Mouse (Mus musculus): ENCODE results near the gene Gm10061. TPM values are rescaled to one million over a fixed set of nuclear protein-coding genes. Genes with fewer than 3 reads are reported as not detected.
"Not testable (repeated sequence)": the region's sequence is repeated elsewhere in the genome, so short reads cannot be mapped to it uniquely, and the experiment has no call there.

The Gm10061 gene
- not detected in 2 replicates for polyA plus RNA-seq (2016; fragmentation: Nextera tagmentation; extraction: Ambion mirVana)

DNA sequence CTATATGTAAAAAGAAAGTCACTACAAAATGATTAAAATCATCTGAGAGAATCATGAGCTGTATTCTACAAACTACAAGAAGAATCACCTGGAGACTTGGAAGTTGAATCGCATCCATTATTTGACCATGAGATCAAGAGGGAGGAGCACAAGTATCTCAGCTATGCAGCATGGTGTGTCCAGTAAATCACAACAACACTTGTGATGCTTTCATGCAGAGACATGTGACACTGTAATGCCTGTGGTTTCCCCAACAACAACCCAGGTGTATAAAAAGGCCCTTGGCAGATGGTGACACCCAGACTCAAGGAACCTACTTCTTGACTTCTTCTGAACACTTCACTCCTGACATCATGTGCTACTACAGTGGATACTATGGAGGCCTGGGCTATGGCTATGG, at the start of gene Gm10061:
TSS of gene Gm10061 (plus strand) at position 301 of the 400 bp plus-strand sequence.
- WGBS, result 95% methylated on average over 1 of the region's 1 CpGs
- ATAC-seq (ENCODE audit: insufficient number of reproducible peaks, insufficient read depth, low FRiP score, low TSS enrichment, low read depth), result no peak

DNA sequence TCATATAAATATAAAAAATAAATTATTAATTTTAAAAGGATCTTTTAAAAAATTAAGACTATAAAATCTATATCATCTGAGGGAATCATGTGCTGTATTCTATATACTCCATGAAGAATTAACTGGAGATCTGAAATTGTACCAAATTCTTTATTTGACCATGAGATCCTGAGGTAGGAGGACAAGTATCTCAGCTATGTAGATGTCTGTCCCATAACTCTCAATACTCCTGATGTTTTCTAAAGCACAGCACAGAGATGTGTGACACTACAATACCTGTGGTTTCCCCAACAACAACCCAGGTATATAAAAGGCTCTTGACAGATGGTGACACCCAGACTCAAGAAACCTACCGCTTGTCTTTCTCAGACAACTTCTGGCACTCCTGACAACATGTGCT, 10.3 kb upstream of the Gm10061 start, which contains the start of gene Gm6358:
TSS of gene Gm6358 (plus strand) at position 301 of the 400 bp plus-strand sequence.
- no peak for ATAC-seq (ENCODE audit: insufficient number of reproducible peaks, insufficient read depth, low FRiP score, low TSS enrichment, low read depth)
- Histone ChIP-seq H3K4me1 (replicated peaks) (no peaks in the 10 kb centered on the region), H3K27ac (no peak within 1 kb of the TSS), H3K27me3 (no peaks in the 10 kb centered on the region), H3K36me3 (no peaks in the 10 kb centered on the region), H3K9ac (replicated peaks) (no peak within 1 kb of the TSS), H3K9me3 (no peaks in the 10 kb centered on the region), H3K4me2 (no peak within 1 kb of the TSS), H3K4me3 (replicated peaks) (no peak within 1 kb of the TSS)
- 91% methylated on average over 1 of the region's 1 CpGs for WGBS

More for the DNA sequence above, at the start of gene Gm10061:
- H3K9me3 ChIP-seq, result no peaks in the 10 kb centered on the region
- H3K4me2 ChIP-seq, result no peak within 1 kb of the TSS
- H3K4me1 ChIP-seq (replicated peaks), result no peaks in the 10 kb centered on the region
- no peak within 1 kb of the TSS for H3K9ac ChIP-seq (replicated peaks)
- H3K27ac ChIP-seq, result no peak within 1 kb of the TSS
- H3K27me3 ChIP-seq, result no peaks in the 10 kb centered on the region
- H3K36me3 ChIP-seq, result no peaks in the 10 kb centered on the region
- H3K4me3 ChIP-seq (replicated peaks), result no peak within 1 kb of the TSS

DNA sequence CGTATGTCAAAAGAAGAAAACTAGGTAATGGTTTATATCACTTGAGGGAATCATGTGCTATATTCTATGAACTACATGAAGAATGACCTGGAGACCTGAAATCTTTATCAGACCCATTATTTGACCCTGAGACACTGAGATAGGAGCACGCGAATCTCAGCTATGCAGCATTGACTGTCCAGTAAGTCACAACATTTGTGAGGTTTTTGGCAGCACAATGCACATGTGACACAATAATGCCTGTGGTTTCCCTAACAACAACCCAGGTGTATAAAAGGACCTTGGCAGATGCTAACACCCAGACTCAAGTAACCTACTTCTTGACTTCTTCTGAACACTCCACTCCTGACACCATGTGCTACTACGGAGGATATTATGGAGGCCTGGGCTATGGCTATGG, 6.8 kb downstream of the Gm10061 start, which contains the start of gene Gm9789:
TSS of gene Gm9789 (plus strand) at position 301 of the 400 bp plus-strand sequence.
- ATAC-seq (ENCODE audit: insufficient number of reproducible peaks, insufficient read depth, low FRiP score, low TSS enrichment, low read depth), result no peak
- Histone ChIP-seq H3K4me3 (replicated peaks) (no peak within 1 kb of the TSS), H3K9me3 (no peaks in the 10 kb centered on the region), H3K4me2 (no peak within 1 kb of the TSS), H3K27me3 (no peaks in the 10 kb centered on the region), H3K9ac (replicated peaks) (no peak within 1 kb of the TSS), H3K27ac (no peak within 1 kb of the TSS), H3K36me3 (no peaks in the 10 kb centered on the region), H3K4me1 (replicated peaks) (no peaks in the 10 kb centered on the region)
- WGBS, result 85% methylated on average over 4 of the region's 4 CpGs

DNA sequence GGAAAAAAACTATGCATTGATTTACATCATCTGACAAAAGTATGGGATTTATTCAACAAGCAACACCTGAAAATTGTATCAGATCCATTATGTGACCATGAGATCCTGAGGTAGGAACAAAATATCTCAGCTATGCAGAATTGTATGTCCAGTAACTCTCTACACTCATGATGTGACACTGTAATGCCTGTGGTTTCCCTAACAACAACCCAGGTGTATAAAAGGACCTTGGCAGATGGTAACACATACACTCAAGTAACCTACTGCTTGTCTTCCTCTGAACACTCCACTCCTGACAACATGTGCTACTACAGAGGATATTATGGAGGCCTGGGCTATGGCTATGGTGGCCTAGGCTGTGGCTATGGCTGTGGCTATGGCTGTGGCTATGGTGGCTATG, 18.3 kb downstream of the Gm10061 start, which contains the start of gene Gm7735:
TSS of gene Gm7735 (plus strand) at position 301 of the 400 bp plus-strand sequence.
- not testable (repeated sequence) for ATAC-seq (ENCODE audit: insufficient number of reproducible peaks, insufficient read depth, low FRiP score, low TSS enrichment, low read depth); H3K27me3 ChIP-seq; H3K4me3 ChIP-seq (replicated peaks); H3K9me3 ChIP-seq; H3K36me3 ChIP-seq; H3K4me2 ChIP-seq; H3K4me1 ChIP-seq (replicated peaks); H3K27ac ChIP-seq; H3K9ac ChIP-seq (replicated peaks)

DNA sequence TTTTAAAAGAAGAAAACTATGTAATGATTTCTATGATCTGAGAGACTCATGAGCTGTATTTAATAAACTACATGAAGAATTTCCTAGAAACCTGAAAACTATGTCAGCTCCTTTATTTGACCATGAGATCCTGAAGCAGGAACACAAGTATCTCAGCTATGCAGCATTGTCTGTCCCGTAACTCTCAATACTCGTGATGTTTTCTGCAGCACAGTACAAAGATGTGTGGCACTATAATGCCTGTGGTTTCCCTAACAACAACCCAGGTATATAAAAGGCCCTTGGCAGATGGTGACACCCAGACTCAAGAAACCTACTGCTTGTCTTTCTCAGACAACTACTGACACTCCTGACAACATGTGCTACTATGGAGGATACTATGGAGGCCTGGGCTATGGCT, 23.5 kb downstream of the Gm10061 start, which contains the start of gene 1110057P08Rik:
TSS of gene 1110057P08Rik (plus strand) at position 301 of the 400 bp plus-strand sequence.
- ATAC-seq (ENCODE audit: insufficient number of reproducible peaks, insufficient read depth, low FRiP score, low TSS enrichment, low read depth), result no peak
- no peak within 1 kb of the TSS for H3K27ac ChIP-seq
- no peaks in the 10 kb centered on the region for H3K36me3 ChIP-seq
- H3K4me2 ChIP-seq, result no peak within 1 kb of the TSS
- no peak within 1 kb of the TSS for H3K4me3 ChIP-seq (replicated peaks)
- 72% methylated on average over 2 of the region's 2 CpGs for WGBS
- no peak within 1 kb of the TSS for H3K9ac ChIP-seq (replicated peaks)
- no peaks in the 10 kb centered on the region for H3K9me3 ChIP-seq
- H3K27me3 ChIP-seq, result no peaks in the 10 kb centered on the region
- no peaks in the 10 kb centered on the region for H3K4me1 ChIP-seq (replicated peaks)

DNA sequence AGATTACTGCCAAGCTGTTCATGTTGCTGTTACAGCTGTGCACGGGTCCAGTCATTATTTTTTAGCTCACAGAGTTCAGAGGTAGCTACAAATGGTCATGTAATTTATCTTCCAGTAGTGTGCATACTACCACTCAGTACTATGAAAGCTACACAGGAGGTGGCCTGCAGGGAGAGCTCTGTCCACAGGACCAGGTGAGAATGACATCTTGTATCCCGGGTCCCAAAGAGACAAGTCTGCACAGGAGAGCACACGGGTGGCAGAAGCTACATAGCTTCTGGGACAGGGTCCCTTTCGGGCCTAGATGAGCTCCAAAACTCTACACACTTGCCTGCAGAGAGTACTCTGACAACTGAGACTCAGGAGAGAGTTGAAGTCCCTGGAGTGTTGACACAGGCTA, 37.7 kb downstream of the Gm10061 start:
- Histone ChIP-seq H3K36me3 (no peaks in the 10 kb centered on the region), H3K9ac (replicated peaks) (no peak overlapping the region), H3K4me2 (no peak overlapping the region), H3K27ac (no peak overlapping the region), H3K9me3 (no peaks in the 10 kb centered on the region), H3K27me3 (no peaks in the 10 kb centered on the region), H3K4me3 (replicated peaks) (no peak overlapping the region), H3K4me1 (replicated peaks) (no peaks in the 10 kb centered on the region)
- ATAC-seq (ENCODE audit: insufficient number of reproducible peaks, insufficient read depth, low FRiP score, low TSS enrichment, low read depth), result no peak
- 79% methylated on average over 4 of the region's 4 CpGs for WGBS

Other genes starting within 250 kb of the Gm10061 start
- not detected in 2 replicates for gene Krtap19-9b, start 218.8 kb upstream of the Gm10061 start, polyA plus RNA-seq (2016; fragmentation: Nextera tagmentation; extraction: Ambion mirVana)
- not detected in 2 replicates for gene Krtap16-3, start 188.2 kb upstream of the Gm10061 start, polyA plus RNA-seq (2016; fragmentation: Nextera tagmentation; extraction: Ambion mirVana)
- gene Krtap22-2, start 140.3 kb upstream of the Gm10061 start, polyA plus RNA-seq (2016; fragmentation: Nextera tagmentation; extraction: Ambion mirVana), result not detected in 2 replicates
- gene Gm10229, start 135.8 kb upstream of the Gm10061 start, polyA plus RNA-seq (2016; fragmentation: Nextera tagmentation; extraction: Ambion mirVana), result not detected in 2 replicates
- gene Krtap6-1, start 119.4 kb upstream of the Gm10061 start, polyA plus RNA-seq (2016; fragmentation: Nextera tagmentation; extraction: Ambion mirVana), result not detected in 2 replicates
- gene Gm10228, start 109.6 kb upstream of the Gm10061 start, polyA plus RNA-seq (2016; fragmentation: Nextera tagmentation; extraction: Ambion mirVana), result not detected in 2 replicates
- gene Krtap6-5, start 103.2 kb upstream of the Gm10061 start, polyA plus RNA-seq (2016; fragmentation: Nextera tagmentation; extraction: Ambion mirVana), result not detected in 2 replicates
- gene 1110025L11Rik, start 87.1 kb upstream of the Gm10061 start, polyA plus RNA-seq (2016; fragmentation: Nextera tagmentation; extraction: Ambion mirVana), result not detected in 2 replicates
- gene Krtap6-3, start 67.1 kb upstream of the Gm10061 start, polyA plus RNA-seq (2016; fragmentation: Nextera tagmentation; extraction: Ambion mirVana), result not detected in 2 replicates
- not detected in 2 replicates for gene Gm6358, start 10.2 kb upstream of the Gm10061 start, polyA plus RNA-seq (2016; fragmentation: Nextera tagmentation; extraction: Ambion mirVana)
- not detected in 2 replicates for gene Gm9789, start 6.9 kb downstream of the Gm10061 start, polyA plus RNA-seq (2016; fragmentation: Nextera tagmentation; extraction: Ambion mirVana)
- not detected in 2 replicates for gene Gm7735, start 18.4 kb downstream of the Gm10061 start, polyA plus RNA-seq (2016; fragmentation: Nextera tagmentation; extraction: Ambion mirVana)
- gene 1110057P08Rik, start 23.6 kb downstream of the Gm10061 start, polyA plus RNA-seq (2016; fragmentation: Nextera tagmentation; extraction: Ambion mirVana), result not detected in 2 replicates
- not detected in 2 replicates for gene Krtap20-2, start 54.8 kb downstream of the Gm10061 start, polyA plus RNA-seq (2016; fragmentation: Nextera tagmentation; extraction: Ambion mirVana)

Measured in limb, embryonic 12.5 days (tissue).